Mouse (Mus musculus): ENCODE results near the gene Fmo4. TPM values are rescaled to one million over a fixed set of nuclear protein-coding genes. Genes with fewer than 3 reads are reported as not detected.
A peak's percentile ranks its signal among the peaks of the same experiment; 100 is the strongest.
"Not testable (repeated sequence)": the region's sequence is repeated elsewhere in the genome, so short reads cannot be mapped to it uniquely, and the experiment has no call there.

The Fmo4 gene
- polyA plus RNA-seq, 1 experiment from 2014 or later, result 0.60 TPM

DNA sequence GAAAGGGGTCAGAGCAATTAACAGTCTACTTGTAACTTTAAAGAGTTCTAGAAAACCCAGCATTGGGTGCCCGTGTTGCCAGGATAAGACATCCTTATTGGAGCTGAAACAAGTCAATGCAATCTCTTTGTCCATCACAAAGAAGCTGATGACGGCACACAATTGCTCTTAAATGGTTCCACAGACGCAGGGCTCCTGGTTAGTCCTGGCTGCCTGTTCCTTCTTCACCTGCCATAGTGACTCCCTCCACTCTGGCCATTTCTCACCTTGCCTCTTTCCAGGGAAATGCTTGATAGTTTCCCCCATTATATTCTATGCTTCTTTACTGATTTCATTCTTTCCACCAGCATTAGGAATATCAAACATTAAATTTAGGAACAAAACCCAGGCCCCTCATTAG is 5.2 kb downstream of the Fmo4 start:
- Histone ChIP-seq H3K4me2 (replicated peaks; ENCODE audit: low read depth, low read length) (no peak overlapping the region), H3K27me3 (ENCODE audit: control insufficient read depth, insufficient read depth, low read length) (no peaks in the 10 kb centered on the region), H3K27ac (ENCODE audit: low read depth, low read length) (no peak overlapping the region), H3K9ac (ENCODE audit: low read depth, low read length) (no peak overlapping the region), H3K9me3 (ENCODE audit: control insufficient read depth, low read length) (no peaks in the 10 kb centered on the region), H3K36me3 (ENCODE audit: control insufficient read depth, insufficient read depth, low read length) (no peaks in the 10 kb centered on the region), H3K4me1 (ENCODE audit: control insufficient read depth, insufficient read depth, low read length) (no peaks in the 10 kb centered on the region), H3K4me3 (ENCODE audit: low read length) (no peak overlapping the region)
- 81% methylated on average over 3 of the region's 3 CpGs for WGBS
- ATAC-seq (ENCODE audit: low FRiP score, low TSS enrichment), result no peak

DNA sequence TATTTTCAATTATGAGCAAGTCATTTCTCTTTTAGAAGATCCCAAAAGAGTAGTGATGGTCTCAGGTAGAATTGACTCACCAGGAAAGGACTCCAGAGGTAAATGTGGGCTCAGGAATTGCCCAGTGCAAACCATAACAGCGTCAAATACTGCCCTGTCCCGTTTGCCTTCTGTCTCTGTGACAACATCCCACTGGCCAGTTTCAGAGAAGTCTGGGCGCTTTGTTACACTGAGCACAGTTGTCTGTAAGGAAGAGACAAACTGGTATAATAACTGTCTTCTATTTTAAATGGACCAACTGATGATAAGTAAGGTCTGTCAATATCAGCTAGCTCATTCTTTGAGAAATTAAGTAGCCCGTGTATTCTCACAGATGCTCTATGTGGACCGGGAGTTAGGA is 6.3 kb downstream of the Fmo4 start:
- no peak overlapping the region for H3K27ac ChIP-seq (ENCODE audit: low read depth, low read length)
- H3K36me3 ChIP-seq (ENCODE audit: control insufficient read depth, insufficient read depth, low read length), result no peaks in the 10 kb centered on the region
- 92% methylated on average over 5 of the region's 5 CpGs for WGBS
- no peaks in the 10 kb centered on the region for H3K4me1 ChIP-seq (ENCODE audit: control insufficient read depth, insufficient read depth, low read length)
- no peak overlapping the region for H3K4me2 ChIP-seq (replicated peaks; ENCODE audit: low read depth, low read length)
- H3K9ac ChIP-seq (ENCODE audit: low read depth, low read length), result no peak overlapping the region
- H3K27me3 ChIP-seq (ENCODE audit: control insufficient read depth, insufficient read depth, low read length), result no peaks in the 10 kb centered on the region
- no peaks in the 10 kb centered on the region for H3K9me3 ChIP-seq (ENCODE audit: control insufficient read depth, low read length)
- no peak for ATAC-seq (ENCODE audit: low FRiP score, low TSS enrichment)
- no peak overlapping the region for H3K4me3 ChIP-seq (ENCODE audit: low read length)

DNA sequence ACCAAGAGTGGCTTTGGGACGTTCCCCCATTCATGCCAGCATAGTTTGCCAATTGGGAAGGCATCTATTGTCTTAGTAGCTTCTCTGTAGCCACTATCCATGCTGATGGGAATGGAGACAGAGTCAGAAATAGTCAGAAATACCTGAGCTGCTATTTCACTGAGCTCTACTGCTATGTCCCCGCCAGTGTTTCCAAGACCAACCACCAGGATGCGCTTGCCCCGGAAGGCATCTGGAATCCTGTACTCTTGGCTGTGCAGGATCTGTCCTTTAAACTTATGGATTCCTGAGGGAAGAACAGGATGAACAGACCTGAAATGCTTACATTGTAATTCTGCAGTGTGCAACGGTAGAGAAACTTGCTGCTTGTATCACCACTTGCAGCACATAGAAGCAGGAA is 8.8 kb downstream of the Fmo4 start:
- Histone ChIP-seq H3K9me3 (ENCODE audit: control insufficient read depth, low read length) (no peaks in the 10 kb centered on the region), H3K9ac (ENCODE audit: low read depth, low read length) (no peak overlapping the region), H3K27me3 (ENCODE audit: control insufficient read depth, insufficient read depth, low read length) (no peaks in the 10 kb centered on the region), H3K4me3 (ENCODE audit: low read length) (no peak overlapping the region), H3K4me1 (ENCODE audit: control insufficient read depth, insufficient read depth, low read length) (no peaks in the 10 kb centered on the region), H3K36me3 (ENCODE audit: control insufficient read depth, insufficient read depth, low read length) (no peaks in the 10 kb centered on the region), H3K4me2 (replicated peaks; ENCODE audit: low read depth, low read length) (no peak overlapping the region), H3K27ac (ENCODE audit: low read depth, low read length) (no peak overlapping the region)
- no peak for ATAC-seq (ENCODE audit: low FRiP score, low TSS enrichment)
- WGBS, result 57% methylated on average over 5 of the region's 5 CpGs

DNA sequence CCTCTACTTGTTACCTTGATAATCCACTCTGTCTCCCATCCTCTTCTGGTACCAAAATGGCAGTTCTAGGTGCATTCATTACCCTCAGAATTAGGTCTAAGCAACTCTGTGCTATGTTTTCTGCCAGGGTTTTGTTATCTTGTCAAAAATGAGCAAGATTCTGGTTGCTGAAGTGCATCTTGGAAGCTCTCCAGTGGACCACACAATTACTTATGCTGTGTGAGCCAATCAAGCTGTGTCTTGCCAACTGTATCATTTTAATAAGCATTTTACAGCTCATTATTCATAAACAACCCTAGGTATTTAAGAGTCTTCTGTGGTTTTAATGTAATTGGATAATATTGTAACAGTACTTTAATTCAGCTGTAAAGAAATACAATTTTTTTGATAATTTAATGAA is 17.3 kb downstream of the Fmo4 start:
- H3K36me3 ChIP-seq (ENCODE audit: control insufficient read depth, insufficient read depth, low read length), result no peaks in the 10 kb centered on the region
- H3K4me2 ChIP-seq (replicated peaks; ENCODE audit: low read depth, low read length), result no peak overlapping the region
- H3K27ac ChIP-seq (ENCODE audit: low read depth, low read length), result no peak overlapping the region
- H3K4me1 ChIP-seq (ENCODE audit: control insufficient read depth, insufficient read depth, low read length), result no peaks in the 10 kb centered on the region
- no peak overlapping the region for H3K9ac ChIP-seq (ENCODE audit: low read depth, low read length)
- H3K4me3 ChIP-seq (ENCODE audit: low read length), result no peak overlapping the region
- no peak for ATAC-seq (ENCODE audit: low FRiP score, low TSS enrichment)
- H3K9me3 ChIP-seq (ENCODE audit: control insufficient read depth, low read length), result no peaks in the 10 kb centered on the region
- no peaks in the 10 kb centered on the region for H3K27me3 ChIP-seq (ENCODE audit: control insufficient read depth, insufficient read depth, low read length)

DNA sequence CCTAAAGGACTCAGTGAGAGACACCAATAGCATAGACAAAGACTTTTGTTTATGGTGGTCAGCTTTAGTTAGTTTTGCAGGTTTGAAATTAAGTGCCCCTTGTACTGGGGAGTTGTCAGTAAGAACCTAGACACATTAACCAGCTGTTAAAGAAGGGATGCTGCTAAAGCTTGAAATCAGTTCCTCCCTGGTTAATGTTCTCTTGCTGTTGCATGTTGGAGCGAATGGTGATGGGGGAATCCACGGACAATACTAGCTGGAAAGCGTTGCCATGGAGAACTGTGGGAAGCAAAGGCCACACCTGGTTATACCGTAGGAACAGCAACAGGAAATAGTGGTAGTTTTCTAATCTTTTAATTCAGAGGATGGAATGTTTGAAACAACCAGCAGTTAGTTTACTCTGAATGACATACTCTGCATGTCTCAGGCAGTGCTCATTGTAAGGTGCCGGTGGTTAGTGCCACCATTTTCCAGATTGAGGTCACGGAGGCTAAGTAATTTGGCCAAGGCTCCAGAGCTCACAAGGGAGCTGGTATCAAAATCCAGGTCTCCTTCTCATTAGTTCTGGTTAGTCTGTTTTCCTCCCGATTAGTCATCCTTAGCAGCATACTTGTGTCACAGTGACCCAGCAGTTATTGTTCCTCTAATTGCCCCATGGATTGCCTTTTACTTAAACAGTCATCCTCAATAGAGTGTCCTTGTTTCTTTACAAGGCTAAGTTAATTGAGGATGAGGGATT is 21.3 kb downstream of the Fmo4 start:
- H3K4me2 ChIP-seq (replicated peaks; ENCODE audit: low read depth, low read length), result no peak overlapping the region
- 61% methylated on average over 7 of the region's 7 CpGs for WGBS
- no peak overlapping the region for H3K9ac ChIP-seq (ENCODE audit: low read depth, low read length)
- no peaks in the 10 kb centered on the region for H3K36me3 ChIP-seq (ENCODE audit: control insufficient read depth, insufficient read depth, low read length)
- peak; percentile 57; the same call in 1 of the 2 replicates for ATAC-seq (ENCODE audit: low FRiP score, low TSS enrichment)
- H3K27ac ChIP-seq (ENCODE audit: low read depth, low read length), result no peak overlapping the region
- H3K27me3 ChIP-seq (ENCODE audit: control insufficient read depth, insufficient read depth, low read length), result no peaks in the 10 kb centered on the region
- H3K4me1 ChIP-seq (ENCODE audit: control insufficient read depth, insufficient read depth, low read length), result no peaks in the 10 kb centered on the region
- H3K4me3 ChIP-seq (ENCODE audit: low read length), result no peak overlapping the region
- no peaks in the 10 kb centered on the region for H3K9me3 ChIP-seq (ENCODE audit: control insufficient read depth, low read length)

DNA sequence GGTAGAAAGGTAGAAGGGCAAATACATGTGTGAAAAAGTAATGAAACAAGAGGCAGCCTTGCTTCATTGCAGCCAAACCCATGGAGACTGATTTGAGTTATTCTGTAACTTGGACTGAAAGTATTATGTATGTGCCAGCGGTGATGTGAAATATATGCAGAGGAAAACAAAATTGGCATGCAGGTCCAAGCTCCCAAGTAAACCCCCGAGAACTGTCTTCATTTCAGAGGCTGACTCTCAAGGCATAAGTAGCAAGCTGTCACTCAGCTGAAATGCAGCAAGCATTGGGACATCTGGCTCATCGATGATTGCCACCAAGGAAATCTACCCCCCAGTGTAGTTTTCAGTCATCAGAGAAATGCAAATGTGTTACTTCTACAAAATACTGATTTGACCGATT is 28.6 kb downstream of the Fmo4 start:
- Histone ChIP-seq H3K4me1 (ENCODE audit: control insufficient read depth, insufficient read depth, low read length) (no peaks in the 10 kb centered on the region), H3K27ac (ENCODE audit: low read depth, low read length) (no peak overlapping the region), H3K9me3 (ENCODE audit: control insufficient read depth, low read length) (no peaks in the 10 kb centered on the region), H3K4me2 (replicated peaks; ENCODE audit: low read depth, low read length) (no peak overlapping the region), H3K27me3 (ENCODE audit: control insufficient read depth, insufficient read depth, low read length) (no peaks in the 10 kb centered on the region), H3K4me3 (ENCODE audit: low read length) (no peak overlapping the region), H3K36me3 (ENCODE audit: control insufficient read depth, insufficient read depth, low read length) (no peaks in the 10 kb centered on the region), H3K9ac (ENCODE audit: low read depth, low read length) (no peak overlapping the region)
- 88% methylated on average over 4 of the region's 4 CpGs for WGBS
- no peak for ATAC-seq (ENCODE audit: low FRiP score, low TSS enrichment)

DNA sequence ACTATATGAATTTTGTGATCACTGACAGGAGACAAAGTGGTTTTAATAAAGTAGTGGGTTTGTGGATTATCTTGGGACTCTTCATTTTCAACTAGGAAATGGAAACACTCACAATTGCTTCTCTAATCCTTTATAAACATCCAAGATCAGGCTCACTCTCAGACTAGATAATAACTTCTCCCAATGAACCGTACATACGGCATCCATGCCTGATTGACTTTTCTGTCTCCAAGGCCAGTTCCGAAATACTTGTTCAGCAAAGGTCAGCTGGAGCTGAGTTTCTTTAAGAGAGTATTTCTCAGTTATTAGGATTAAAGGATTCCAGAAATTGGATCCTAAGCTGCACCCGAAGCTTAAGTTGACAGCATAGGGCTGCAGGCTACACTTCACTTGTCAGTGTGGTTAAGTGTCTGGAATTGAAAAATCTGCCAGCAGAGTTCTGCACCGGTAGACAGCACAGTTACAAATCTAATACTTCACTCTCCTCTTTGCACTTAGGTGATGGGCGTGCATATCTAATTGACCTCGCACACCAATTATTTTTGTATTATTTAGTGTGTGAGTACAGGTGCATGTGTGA is 30.0 kb downstream of the Fmo4 start:
- Histone ChIP-seq H3K36me3 (ENCODE audit: control insufficient read depth, insufficient read depth, low read length) (no peaks in the 10 kb centered on the region), H3K4me1 (ENCODE audit: control insufficient read depth, insufficient read depth, low read length) (no peaks in the 10 kb centered on the region), H3K27me3 (ENCODE audit: control insufficient read depth, insufficient read depth, low read length) (no peaks in the 10 kb centered on the region), H3K4me3 (ENCODE audit: low read length) (no peak overlapping the region), H3K27ac (ENCODE audit: low read depth, low read length) (no peak overlapping the region), H3K4me2 (replicated peaks; ENCODE audit: low read depth, low read length) (no peak overlapping the region), H3K9me3 (ENCODE audit: control insufficient read depth, low read length) (no peaks in the 10 kb centered on the region), H3K9ac (ENCODE audit: low read depth, low read length) (no peak overlapping the region)
- ATAC-seq (ENCODE audit: low FRiP score, low TSS enrichment), result peak; percentile 71; the same call in 1 of the 2 replicates
- WGBS, result 62% methylated on average over 7 of the region's 7 CpGs

DNA sequence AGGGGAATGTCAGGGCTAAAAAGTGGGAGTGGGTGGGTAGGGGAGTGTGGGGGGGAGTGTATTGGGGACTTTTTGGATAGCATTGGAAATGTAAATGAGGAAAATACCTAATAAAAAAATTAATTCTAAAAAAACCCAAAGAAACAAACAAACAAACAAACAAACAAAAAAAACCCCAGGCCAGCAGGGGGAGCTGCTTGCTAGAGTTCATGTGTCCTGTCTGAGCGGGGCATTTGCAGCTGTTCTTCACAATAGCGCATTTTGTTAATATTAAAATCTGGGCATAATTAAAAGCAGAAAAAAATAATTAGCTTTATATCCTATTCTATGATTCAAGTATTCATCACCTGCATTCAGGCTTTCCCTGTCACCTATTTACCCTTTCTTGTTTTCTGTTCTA is 32.7 kb downstream of the Fmo4 start:
- H3K27ac ChIP-seq (ENCODE audit: low read depth, low read length); H3K27me3 ChIP-seq (ENCODE audit: control insufficient read depth, insufficient read depth, low read length); H3K36me3 ChIP-seq (ENCODE audit: control insufficient read depth, insufficient read depth, low read length); H3K4me1 ChIP-seq (ENCODE audit: control insufficient read depth, insufficient read depth, low read length); ATAC-seq (ENCODE audit: low FRiP score, low TSS enrichment); H3K4me3 ChIP-seq (ENCODE audit: low read length); H3K9me3 ChIP-seq (ENCODE audit: control insufficient read depth, low read length); H3K9ac ChIP-seq (ENCODE audit: low read depth, low read length); H3K4me2 ChIP-seq (replicated peaks; ENCODE audit: low read depth, low read length): not testable (repeated sequence)
- 89% methylated on average over 2 of the region's 2 CpGs for WGBS

DNA sequence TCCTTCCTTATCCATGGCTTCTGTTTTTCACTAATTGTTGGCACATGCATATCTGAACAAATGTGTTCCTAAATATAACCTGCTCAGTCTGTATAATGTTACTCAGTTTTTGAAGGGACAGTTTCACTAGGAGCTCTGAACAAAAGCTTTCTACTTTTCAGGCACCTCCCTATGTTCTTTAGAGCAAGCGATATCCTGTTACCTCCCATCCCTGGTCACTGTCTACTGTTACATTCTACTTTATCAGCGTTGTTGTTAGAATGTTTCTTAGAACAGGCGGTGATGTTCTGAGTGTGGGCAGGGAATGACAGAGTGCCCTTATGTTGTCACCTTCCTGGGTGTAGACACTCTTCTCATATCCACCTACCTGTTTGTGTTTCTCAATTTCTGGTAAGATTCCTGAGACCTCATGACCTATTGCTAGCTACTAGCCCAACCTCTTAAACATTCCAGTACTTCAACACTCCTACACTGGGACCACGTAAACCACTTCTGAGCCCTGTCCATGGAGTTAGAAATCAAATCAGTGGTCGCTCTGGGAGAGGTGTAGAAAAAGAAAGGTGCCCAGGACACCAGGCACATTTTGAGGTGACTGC is 35.7 kb downstream of the Fmo4 start:
- 61% methylated on average over 5 of the region's 5 CpGs for WGBS
- no peaks in the 10 kb centered on the region for H3K9me3 ChIP-seq (ENCODE audit: control insufficient read depth, low read length)
- ATAC-seq (ENCODE audit: low FRiP score, low TSS enrichment), result peak; percentile 55; the same call in 1 of the 2 replicates

More for the DNA sequence above, 35.7 kb downstream of the Fmo4 start:
- Histone ChIP-seq H3K27ac (ENCODE audit: low read depth, low read length) (no peak overlapping the region), H3K9ac (ENCODE audit: low read depth, low read length) (no peak overlapping the region), H3K36me3 (ENCODE audit: control insufficient read depth, insufficient read depth, low read length) (no peaks in the 10 kb centered on the region), H3K4me2 (replicated peaks; ENCODE audit: low read depth, low read length) (no peak overlapping the region), H3K4me1 (ENCODE audit: control insufficient read depth, insufficient read depth, low read length) (no peaks in the 10 kb centered on the region), H3K4me3 (ENCODE audit: low read length) (no peak overlapping the region), H3K27me3 (ENCODE audit: control insufficient read depth, insufficient read depth, low read length) (no peaks in the 10 kb centered on the region)

Measured in kidney, embryonic 14.5 days (tissue).